Mouse (Mus musculus): ENCODE results near the gene Ncdn. TPM values are rescaled to one million over a fixed set of nuclear protein-coding genes. Genes with fewer than 3 reads are reported as not detected.
A peak's percentile ranks its signal among the peaks of the same experiment; 100 is the strongest.

Gene Ncdn
- polyA plus RNA-seq, 1 experiment from 2014 or later = 156 TPM

DNA sequence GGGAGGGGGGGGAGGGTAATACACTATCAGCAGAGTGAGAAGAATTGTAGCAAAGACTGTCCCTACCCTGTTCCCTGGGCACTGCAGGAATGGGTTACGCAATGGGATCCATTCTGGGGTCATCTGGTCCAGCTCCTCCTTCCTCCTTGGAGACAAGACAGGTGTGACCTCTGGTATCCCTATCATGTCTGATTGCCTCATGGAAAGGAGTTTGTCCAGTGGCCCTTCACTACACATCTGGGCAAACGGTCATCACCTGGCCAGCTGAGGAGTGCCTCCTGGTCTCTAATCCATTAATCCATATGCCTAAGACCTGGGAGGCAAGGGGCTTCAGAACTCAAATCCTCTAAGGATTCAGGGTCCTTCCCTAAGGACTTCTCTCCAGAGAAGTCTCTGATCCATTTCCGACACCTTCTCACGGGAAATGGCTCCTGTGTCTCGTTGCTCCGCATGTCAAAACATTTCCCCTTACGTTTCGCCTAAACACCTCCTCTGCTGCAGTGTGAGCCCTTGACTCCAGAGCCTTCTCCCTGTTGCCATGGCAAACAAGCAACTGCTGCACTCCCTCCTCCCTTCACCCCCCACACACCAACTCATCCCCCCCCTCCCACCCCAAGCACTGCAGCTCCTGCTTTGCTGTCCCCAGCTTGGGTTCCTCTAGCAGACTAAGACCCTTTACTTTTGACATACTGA, 2.2 kb downstream of the Ncdn start:
- H3K9ac ChIP-seq (replicated peaks) = peak overlapping the region; percentile 87
- 74% methylated on average over 8 of the region's 8 CpGs for WGBS
- H3K27ac ChIP-seq (replicated peaks) = 0 out of 2 replicates have a peak overlapping the region, but pooled peaks have one; percentile 68
- H3K36me3 ChIP-seq = peaks cover 32% of the 10 kb centered on the region
- no peaks in the 10 kb centered on the region for H3K9me3 ChIP-seq (replicated peaks)
- H3K4me2 ChIP-seq = peak overlapping the region; percentile 70
- no peak for ATAC-seq (ENCODE audit: low FRiP score)
- H3K4me3 ChIP-seq (replicated peaks) = peak overlapping the region; percentile 65
- H3K4me1 ChIP-seq = peaks cover 62% of the 10 kb centered on the region
- H3K27me3 ChIP-seq (replicated peaks) = no peaks in the 10 kb centered on the region

DNA sequence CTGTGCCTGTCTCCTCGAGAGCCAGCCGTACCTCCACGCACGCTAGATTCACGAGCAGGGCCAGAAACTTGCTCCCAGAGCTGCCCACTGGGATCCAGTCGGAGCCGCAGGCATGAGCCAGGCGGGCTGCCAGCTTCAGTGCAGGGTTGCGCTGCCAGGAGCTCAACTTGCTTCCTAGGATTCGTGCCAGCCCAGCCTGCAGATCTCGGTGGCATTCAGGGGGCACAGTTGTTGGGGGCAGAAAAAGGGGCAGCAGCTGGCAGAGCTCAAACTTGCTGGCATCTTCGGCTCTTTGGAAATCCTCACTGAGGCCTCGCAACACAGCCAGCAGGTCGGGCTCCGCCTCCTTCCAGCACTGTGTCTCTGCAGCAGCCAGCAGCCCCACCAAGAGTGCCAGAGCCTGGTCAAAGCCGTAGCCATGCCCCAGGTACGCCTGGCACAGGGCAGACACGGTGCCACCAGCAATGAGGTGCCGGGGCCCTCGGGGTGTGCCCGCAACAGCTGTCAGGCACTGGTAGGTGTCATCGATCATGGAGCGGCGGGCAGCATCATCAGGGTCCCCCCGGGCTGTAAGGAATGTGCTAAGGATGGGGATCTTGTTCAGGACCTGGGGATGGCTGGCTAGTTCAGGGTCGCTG, 3.1 kb downstream of the Ncdn start:
- Histone ChIP-seq H3K36me3 (peaks cover 39% of the 10 kb centered on the region), H3K27ac (replicated peaks) (peak overlapping the region; percentile 68), H3K4me3 (replicated peaks) (peak overlapping the region; percentile 8), H3K4me1 (peaks cover 58% of the 10 kb centered on the region), H3K9ac (replicated peaks) (peak overlapping the region; percentile 29; the same call in 1 of the 2 replicates), H3K27me3 (replicated peaks) (no peaks in the 10 kb centered on the region), H3K4me2 (peak overlapping the region; percentile 70), H3K9me3 (replicated peaks) (no peaks in the 10 kb centered on the region)
- ATAC-seq (ENCODE audit: low FRiP score) = no peak
- WGBS = 76% methylated on average over 26 of the region's 26 CpGs

DNA sequence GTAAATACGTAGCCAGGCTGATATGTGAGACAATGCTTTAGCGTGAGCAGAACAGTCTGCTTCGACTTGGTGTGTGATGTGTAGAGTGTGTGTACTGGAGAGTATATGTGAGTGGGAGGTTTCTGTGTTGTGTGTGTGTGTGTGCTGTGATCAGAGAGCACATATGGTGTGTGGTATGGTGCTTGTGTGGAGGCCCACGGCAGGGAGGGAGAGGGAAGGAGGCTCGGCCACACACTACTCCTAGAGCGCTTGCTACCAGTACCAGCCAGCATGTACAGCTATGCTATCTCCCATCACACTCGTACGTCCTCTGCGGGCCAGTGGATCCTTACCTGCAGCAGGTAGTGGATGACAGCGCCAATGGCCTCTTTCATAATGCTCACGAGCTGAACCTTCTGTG, 3.7 kb downstream of the Ncdn start:
- WGBS = 80% methylated on average over 11 of the region's 11 CpGs
- H3K9ac ChIP-seq (replicated peaks) = peak overlapping the region; percentile 29; the same call in 1 of the 2 replicates
- H3K27me3 ChIP-seq (replicated peaks) = peaks cover 3% of the 10 kb centered on the region
- no peak for ATAC-seq (ENCODE audit: low FRiP score)
- no peaks in the 10 kb centered on the region for H3K9me3 ChIP-seq (replicated peaks)
- H3K27ac ChIP-seq (replicated peaks) = no peak overlapping the region
- peak overlapping the region; percentile 70 for H3K4me2 ChIP-seq
- H3K4me1 ChIP-seq = peaks cover 52% of the 10 kb centered on the region
- H3K4me3 ChIP-seq (replicated peaks) = peak overlapping the region; percentile 8
- H3K36me3 ChIP-seq = peaks cover 45% of the 10 kb centered on the region

DNA sequence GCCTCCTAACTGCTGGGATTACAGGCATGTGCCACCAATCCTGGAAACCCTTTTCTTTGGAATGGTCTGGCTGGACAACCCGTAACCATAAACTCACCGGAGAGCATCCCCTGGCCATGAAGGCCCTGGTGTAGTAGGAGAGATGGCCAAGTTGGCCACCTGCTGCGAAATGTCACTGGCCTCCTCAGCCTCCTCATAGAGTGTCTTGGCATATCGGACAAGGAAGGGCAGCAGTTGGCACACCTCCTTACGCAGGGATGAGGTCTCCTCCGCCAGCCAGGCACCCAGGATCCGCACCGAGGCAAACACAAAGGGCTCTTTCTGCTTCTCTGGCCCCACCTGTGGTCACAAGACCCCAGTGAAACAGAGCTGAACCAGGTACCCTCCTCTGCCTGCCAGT, 4.9 kb downstream of the Ncdn start:
- H3K4me3 ChIP-seq (replicated peaks) = no peak overlapping the region; the same call in 1 of the 2 replicates
- H3K9ac ChIP-seq (replicated peaks) = no peak overlapping the region
- H3K9me3 ChIP-seq (replicated peaks) = no peaks in the 10 kb centered on the region
- peaks cover 57% of the 10 kb centered on the region for H3K36me3 ChIP-seq
- peaks cover 4% of the 10 kb centered on the region for H3K27me3 ChIP-seq (replicated peaks)
- no peak for ATAC-seq (ENCODE audit: low FRiP score)
- no peak overlapping the region for H3K27ac ChIP-seq (replicated peaks)
- peak overlapping the region; percentile 70 for H3K4me2 ChIP-seq
- 93% methylated on average over 8 of the region's 8 CpGs for WGBS
- peaks cover 48% of the 10 kb centered on the region for H3K4me1 ChIP-seq

DNA sequence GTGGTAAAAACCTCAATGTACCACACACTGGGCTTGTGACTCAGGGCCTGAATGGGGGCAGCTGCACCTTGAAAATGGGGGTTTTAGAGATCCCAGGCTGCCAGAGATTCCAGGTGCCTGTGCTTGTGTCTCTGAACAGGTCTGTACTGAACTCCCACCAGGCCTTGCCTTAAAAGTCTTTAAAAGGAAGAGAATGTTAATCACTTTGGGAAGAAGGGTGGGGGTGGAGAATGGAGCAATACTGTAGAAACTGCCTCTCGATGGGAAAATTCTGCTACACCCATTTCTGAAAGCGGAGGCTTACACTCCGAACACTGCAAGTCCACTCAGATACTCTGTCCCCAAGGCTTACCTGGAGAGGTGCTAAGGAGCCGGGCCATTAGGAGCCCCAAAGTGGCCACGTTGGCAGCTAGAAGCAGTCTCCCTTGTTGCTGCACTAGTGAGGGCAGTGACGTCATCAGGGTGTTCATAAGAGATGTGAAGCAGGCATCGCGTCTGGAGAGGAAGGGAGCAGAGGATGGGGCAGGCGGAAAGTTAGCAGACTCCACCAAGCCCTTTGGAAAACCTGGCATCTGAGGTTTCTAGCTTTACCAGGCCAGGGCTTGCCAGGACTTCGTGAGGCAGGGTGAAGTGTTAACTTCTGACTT, 6.9 kb downstream of the Ncdn start:
- Histone ChIP-seq H3K9me3 (replicated peaks) (no peaks in the 10 kb centered on the region), H3K4me2 (no peak overlapping the region), H3K27ac (replicated peaks) (no peak overlapping the region), H3K9ac (replicated peaks) (no peak overlapping the region), H3K4me3 (replicated peaks) (no peak overlapping the region), H3K36me3 (peaks cover 57% of the 10 kb centered on the region), H3K4me1 (peaks cover 42% of the 10 kb centered on the region), H3K27me3 (replicated peaks) (peaks cover 11% of the 10 kb centered on the region)
- WGBS = 81% methylated on average over 10 of the region's 10 CpGs
- ATAC-seq (ENCODE audit: low FRiP score) = no peak

- H3K9me3 ChIP-seq (replicated peaks) = no peaks in the 10 kb centered on the region
- no peak overlapping the region for H3K4me3 ChIP-seq (replicated peaks)
- no peak overlapping the region for H3K9ac ChIP-seq (replicated peaks)
- WGBS = 31% methylated on average over 13 of the region's 13 CpGs
- no peak overlapping the region for H3K27ac ChIP-seq (replicated peaks)
- H3K4me1 ChIP-seq = peaks cover 39% of the 10 kb centered on the region
- H3K36me3 ChIP-seq = peaks cover 57% of the 10 kb centered on the region
- H3K27me3 ChIP-seq (replicated peaks) = peaks cover 13% of the 10 kb centered on the region
- ATAC-seq (ENCODE audit: low FRiP score) = no peak
- no peak overlapping the region for H3K4me2 ChIP-seq
Measured at GRCm38 (mm10) chr4:126745506-126746193, 7.6 kb downstream of the Ncdn start.

GRCm38 (mm10) chr4:126744831-126745230, 8.4 kb downstream of the Ncdn start:
- H3K4me3 ChIP-seq (replicated peaks) = no peak overlapping the region
- WGBS = 85% methylated on average over 14 of the region's 14 CpGs
- peaks cover 30% of the 10 kb centered on the region for H3K4me1 ChIP-seq
- no peak overlapping the region for H3K27ac ChIP-seq (replicated peaks)
- H3K9me3 ChIP-seq (replicated peaks) = no peaks in the 10 kb centered on the region
- H3K27me3 ChIP-seq (replicated peaks) = peaks cover 15% of the 10 kb centered on the region
- no peak overlapping the region for H3K9ac ChIP-seq (replicated peaks)
- H3K36me3 ChIP-seq = peaks cover 54% of the 10 kb centered on the region
- no peak overlapping the region for H3K4me2 ChIP-seq
- no peak for ATAC-seq (ENCODE audit: low FRiP score)

DNA sequence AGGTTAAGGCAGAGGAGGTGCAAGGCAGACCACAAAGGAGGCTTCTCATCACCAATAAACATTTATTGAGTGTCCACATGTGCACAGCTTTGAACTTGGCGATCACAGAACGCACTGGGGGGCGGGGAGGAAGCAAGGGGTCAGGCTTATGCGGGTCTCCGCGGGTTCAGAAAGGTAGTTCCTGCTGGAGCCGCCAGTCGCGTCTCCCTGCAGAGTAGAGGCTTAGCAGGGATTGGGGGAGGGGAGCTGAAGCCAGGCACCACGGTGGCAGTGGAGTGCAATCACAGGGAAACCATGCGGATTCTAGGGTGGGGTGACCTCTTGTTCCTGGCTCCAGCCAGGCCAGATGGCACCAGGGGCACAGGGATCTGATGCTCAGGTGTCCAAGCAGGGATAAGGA, 9.5 kb downstream of the Ncdn start:
- Histone ChIP-seq H3K4me2 (no peak overlapping the region), H3K9me3 (replicated peaks) (no peaks in the 10 kb centered on the region), H3K9ac (replicated peaks) (no peak overlapping the region), H3K4me3 (replicated peaks) (no peak overlapping the region), H3K36me3 (peaks cover 46% of the 10 kb centered on the region), H3K27ac (replicated peaks) (no peak overlapping the region), H3K27me3 (replicated peaks) (peaks cover 25% of the 10 kb centered on the region), H3K4me1 (peaks cover 19% of the 10 kb centered on the region)
- no peak for ATAC-seq (ENCODE audit: low FRiP score)
- 11% methylated on average over 11 of the region's 11 CpGs for WGBS

DNA sequence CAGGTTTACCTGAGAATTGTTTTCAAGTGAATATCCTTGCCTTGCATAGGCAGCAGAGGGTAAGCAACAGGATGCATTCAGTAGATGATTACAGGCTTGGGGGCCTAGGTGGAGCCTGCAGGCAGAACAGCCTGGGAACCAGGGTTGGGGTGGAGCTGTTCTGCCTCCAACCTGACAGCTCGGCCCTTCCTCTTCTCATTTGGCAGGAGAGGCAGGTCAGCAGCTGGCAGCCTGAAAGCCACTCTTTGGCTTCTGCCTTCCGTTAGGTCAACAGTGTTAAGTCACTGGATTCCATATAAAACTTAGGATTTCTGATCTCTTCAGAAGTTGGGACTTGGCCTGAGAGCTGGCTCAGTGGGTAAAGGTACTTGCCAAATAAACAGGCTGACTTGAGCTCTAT, 10.3 kb downstream of the Ncdn start:
- Histone ChIP-seq H3K27ac (replicated peaks) (no peak overlapping the region), H3K9ac (replicated peaks) (no peak overlapping the region), H3K27me3 (replicated peaks) (peaks cover 33% of the 10 kb centered on the region), H3K4me1 (peaks cover 12% of the 10 kb centered on the region), H3K9me3 (replicated peaks) (no peaks in the 10 kb centered on the region), H3K4me2 (no peak overlapping the region), H3K4me3 (replicated peaks) (no peak overlapping the region), H3K36me3 (peaks cover 39% of the 10 kb centered on the region)
- 66% methylated on average over 2 of the region's 2 CpGs for WGBS
- no peak for ATAC-seq (ENCODE audit: low FRiP score)

GRCm38 (mm10) chr4:126741448-126741847, 11.8 kb downstream of the Ncdn start:
- Histone ChIP-seq H3K27me3 (replicated peaks) (peaks cover 48% of the 10 kb centered on the region), H3K9me3 (replicated peaks) (no peaks in the 10 kb centered on the region), H3K4me1 (peaks cover 7% of the 10 kb centered on the region), H3K9ac (replicated peaks) (peak overlapping the region; percentile 28; the same call in 1 of the 2 replicates), H3K27ac (replicated peaks) (no peak overlapping the region), H3K4me3 (replicated peaks) (no peak overlapping the region), H3K4me2 (peak overlapping the region; percentile 32), H3K36me3 (peaks cover 29% of the 10 kb centered on the region)
- ATAC-seq (ENCODE audit: low FRiP score) = 0 out of 2 replicates have a peak, but pooled peaks have one; percentile 67
- WGBS = 7% methylated on average over 12 of the region's 12 CpGs

DNA sequence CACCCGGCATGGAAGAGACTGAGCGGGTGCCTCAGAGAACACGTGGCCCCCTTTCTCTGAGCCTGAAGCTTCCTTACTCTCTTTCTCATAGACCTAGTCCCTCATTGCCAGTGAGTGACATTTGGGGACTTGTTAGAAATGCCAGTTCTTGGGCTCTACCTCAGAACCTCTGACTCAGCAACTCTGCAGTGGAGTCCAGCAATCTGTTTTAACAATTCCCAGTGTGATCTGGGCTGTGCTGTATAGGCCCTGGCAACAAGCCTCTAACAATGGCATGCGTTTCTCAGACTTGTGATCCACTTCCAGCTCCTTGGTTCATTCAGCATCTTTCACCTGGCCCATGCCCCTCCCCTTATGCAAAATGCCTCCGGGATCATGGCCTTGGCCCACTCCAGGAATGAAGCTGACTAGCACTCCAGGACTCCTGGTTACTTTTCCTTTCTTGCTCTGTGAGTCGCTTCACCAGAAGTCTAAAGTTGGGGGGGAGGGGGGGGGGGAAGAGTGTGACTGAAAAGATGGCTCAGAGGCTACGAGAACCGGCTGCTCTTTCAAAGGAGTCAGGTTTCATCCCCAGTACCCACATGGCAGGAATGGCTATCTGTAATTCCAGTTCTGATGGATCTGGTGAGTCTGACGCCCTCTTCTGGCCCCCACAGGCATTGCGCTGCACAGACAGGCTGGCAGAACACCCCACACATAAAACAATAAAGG, 13.1 kb downstream of the Ncdn start:
- 24% methylated on average over 10 of the region's 10 CpGs for WGBS
- Histone ChIP-seq H3K27ac (replicated peaks) (no peak overlapping the region), H3K36me3 (peaks cover 18% of the 10 kb centered on the region), H3K4me3 (replicated peaks) (no peak overlapping the region), H3K4me1 (peaks cover 20% of the 10 kb centered on the region), H3K9ac (replicated peaks) (no peak overlapping the region), H3K27me3 (replicated peaks) (peaks cover 61% of the 10 kb centered on the region), H3K4me2 (no peak overlapping the region), H3K9me3 (replicated peaks) (no peaks in the 10 kb centered on the region)
- no peak for ATAC-seq (ENCODE audit: low FRiP score)

Measured in neural tube, embryonic 15.5 days (tissue).